Mouse (Mus musculus): ENCODE measurements around the gene Slc25a53. TPM values are rescaled to one million over a fixed set of nuclear protein-coding genes. Genes with fewer than 3 reads are reported as not detected.
A peak's percentile ranks its signal among the peaks of the same experiment; 100 is the strongest.

The Slc25a53 gene
- polyA plus RNA-seq, 1 experiment = 8.0 TPM

GRCm38 (mm10) chrX:137017668-137018067, 20.4 kb downstream of the Slc25a53 start:
- TF ChIP-seq CTCF (IDR thresholded peaks at IDR 0.05; ENCODE audit: borderline replicate concordance, insufficient read depth, low read length) (no peak), POLR2A (IDR thresholded peaks at IDR 0.05; ENCODE audit: low read depth, low read length) (no peak)
- no peaks in the 10 kb centered on the region for H3K4me1 ChIP-seq (ENCODE audit: control insufficient read depth, insufficient read depth, low read length)

DNA sequence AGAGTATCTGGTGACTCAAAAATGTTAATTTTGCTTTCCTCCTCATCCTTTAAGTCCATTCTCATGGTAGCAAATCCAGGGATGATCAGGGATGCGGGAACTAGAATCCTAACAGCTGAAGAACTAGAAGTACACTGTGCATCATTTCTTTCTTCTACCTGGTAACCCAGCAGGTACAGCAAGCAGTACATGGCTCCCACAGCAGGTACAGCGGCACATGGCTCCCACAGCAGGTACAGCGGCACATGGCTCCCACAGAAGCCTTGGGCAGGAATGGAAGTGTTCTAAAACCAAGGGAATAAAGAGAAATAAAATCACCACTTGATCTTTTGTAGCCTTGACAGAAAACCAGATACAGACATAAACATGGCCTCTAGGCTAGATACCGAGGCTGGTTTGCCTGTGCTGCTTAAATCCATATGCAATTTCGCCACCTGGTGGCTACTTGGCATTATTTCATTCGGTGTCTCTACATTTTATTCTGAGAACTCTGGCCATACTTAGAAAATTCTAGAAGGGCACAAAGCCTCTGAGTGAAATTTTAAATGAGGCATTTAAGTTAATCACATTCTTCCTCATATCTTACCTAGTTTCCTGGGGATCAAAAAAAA, 22.9 kb downstream of the Slc25a53 start:
- TF ChIP-seq CTCF (IDR thresholded peaks at IDR 0.05; ENCODE audit: borderline replicate concordance, insufficient read depth, low read length) = no peak
- TF ChIP-seq POLR2A (IDR thresholded peaks at IDR 0.05; ENCODE audit: low read depth, low read length) = no peak
- Histone ChIP-seq H3K27ac (ENCODE audit: insufficient read depth, low read length) (no peak overlapping the region), H3K4me1 (ENCODE audit: control insufficient read depth, insufficient read depth, low read length) (no peaks in the 10 kb centered on the region), H3K4me3 (ENCODE audit: insufficient read depth, low read length) (no peak overlapping the region)

More at GRCm38 (mm10) chrX:137017668-137018067, 20.4 kb downstream of the Slc25a53 start:
- Histone ChIP-seq H3K27ac (ENCODE audit: insufficient read depth, low read length) (no peak overlapping the region), H3K4me3 (ENCODE audit: insufficient read depth, low read length) (no peak overlapping the region)

- TF ChIP-seq POLR2A (IDR thresholded peaks at IDR 0.05; ENCODE audit: low read depth, low read length) = no peak
- TF ChIP-seq CTCF (IDR thresholded peaks at IDR 0.05; ENCODE audit: borderline replicate concordance, insufficient read depth, low read length) = no peak
- Histone ChIP-seq H3K4me1 (ENCODE audit: control insufficient read depth, insufficient read depth, low read length) (no peaks in the 10 kb centered on the region), H3K4me3 (ENCODE audit: insufficient read depth, low read length) (no peak overlapping the region), H3K27ac (ENCODE audit: insufficient read depth, low read length) (no peak overlapping the region)
Measured at GRCm38 (mm10) chrX:136996256-136996655, 41.8 kb downstream of the Slc25a53 start.

- no peaks in the 10 kb centered on the region for H3K4me1 ChIP-seq (ENCODE audit: control insufficient read depth, insufficient read depth, low read length)
- no peak for TF ChIP-seq POLR2A (IDR thresholded peaks at IDR 0.05; ENCODE audit: low read depth, low read length)
- no peak for TF ChIP-seq CTCF (IDR thresholded peaks at IDR 0.05; ENCODE audit: borderline replicate concordance, insufficient read depth, low read length)
- no peak overlapping the region for H3K27ac ChIP-seq (ENCODE audit: insufficient read depth, low read length)
- H3K4me3 ChIP-seq (ENCODE audit: insufficient read depth, low read length) = no peak overlapping the region
Measured at GRCm38 (mm10) chrX:136993641-136994040, 44.5 kb downstream of the Slc25a53 start.

DNA sequence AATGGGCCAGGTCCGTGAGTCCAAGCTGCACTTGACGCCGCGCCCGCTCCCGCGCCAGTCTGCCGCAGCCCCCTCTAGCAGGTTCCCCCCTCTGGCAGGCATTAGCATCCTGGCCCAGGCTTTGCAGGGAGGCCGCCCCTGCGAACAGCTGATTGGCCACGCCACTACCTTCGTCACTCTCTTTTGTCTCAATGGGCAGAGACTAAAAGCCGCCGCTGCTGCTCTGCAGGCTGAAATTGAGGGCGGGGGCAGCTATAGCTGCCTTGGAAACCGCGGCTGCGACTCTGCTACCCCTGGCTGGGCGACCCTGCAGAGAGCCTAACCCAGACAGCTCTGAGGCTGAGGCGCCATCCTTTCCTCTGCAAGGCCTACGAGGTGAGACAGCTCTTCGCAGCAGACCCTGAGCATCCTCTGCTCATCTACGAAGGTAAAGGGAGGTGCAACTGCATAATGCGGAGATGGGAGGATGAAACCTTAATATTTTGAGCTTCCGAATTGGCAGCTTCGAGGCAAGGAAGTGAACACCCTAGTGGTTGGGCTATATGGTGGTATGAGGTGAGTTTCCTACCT, 45.0 kb downstream of the Slc25a53 start, which contains the start of gene Zcchc18:
TSS of gene Zcchc18 (plus strand) at position 178 of the 570 bp plus-strand sequence.
- Histone ChIP-seq H3K27ac (ENCODE audit: insufficient read depth, low read length) (no peak within 1 kb of the TSS), H3K4me3 (ENCODE audit: insufficient read depth, low read length) (peak within 1 kb of the TSS; percentile 58), H3K4me1 (ENCODE audit: control insufficient read depth, insufficient read depth, low read length) (no peaks in the 10 kb centered on the region)
- peak; percentile 9; the same call in 1 of the 2 replicates for TF ChIP-seq POLR2A (IDR thresholded peaks at IDR 0.05; ENCODE audit: low read depth, low read length)
- no peak for TF ChIP-seq CTCF (IDR thresholded peaks at IDR 0.05; ENCODE audit: borderline replicate concordance, insufficient read depth, low read length)

DNA sequence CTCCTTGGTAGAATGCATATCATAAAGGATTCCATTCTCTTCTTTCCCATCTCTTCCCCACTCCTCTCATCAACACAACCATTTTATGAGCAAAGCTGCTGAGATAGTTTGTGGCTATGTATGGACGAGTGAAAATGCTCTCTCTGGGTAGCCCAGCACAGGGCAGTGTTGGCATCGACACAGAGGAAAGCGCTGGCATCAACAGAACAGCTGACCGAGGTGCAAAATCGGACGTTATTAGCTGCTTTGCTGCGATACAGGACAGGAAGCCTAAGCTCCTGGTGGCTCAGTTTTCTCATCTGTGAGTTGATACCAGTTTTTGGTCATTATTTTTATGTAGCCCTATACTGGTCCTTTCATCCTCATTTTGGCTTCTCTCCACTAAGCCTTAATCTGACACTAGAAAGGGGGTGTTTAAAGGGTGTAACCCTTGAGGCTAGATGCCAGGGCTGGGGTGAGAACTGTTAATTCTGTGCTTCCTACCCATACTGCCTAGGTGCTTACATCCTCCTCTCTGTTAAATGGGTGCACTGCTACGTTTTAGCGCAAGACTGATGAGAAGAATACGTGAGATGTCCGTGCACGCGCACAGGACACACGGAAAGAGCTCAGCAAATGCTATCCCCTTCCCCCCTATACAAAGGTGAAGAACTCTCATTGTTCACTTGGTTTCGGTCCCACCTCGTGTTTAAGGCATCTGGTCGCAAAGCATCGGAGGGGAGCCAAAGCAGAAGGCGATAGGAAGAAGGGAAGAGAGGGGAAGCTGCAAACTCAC, 45.7 kb downstream of the Slc25a53 start:
- no peaks in the 10 kb centered on the region for H3K4me1 ChIP-seq (ENCODE audit: control insufficient read depth, insufficient read depth, low read length)
- H3K4me3 ChIP-seq (ENCODE audit: insufficient read depth, low read length) = peak overlapping the region; percentile 58
- no peak for TF ChIP-seq CTCF (IDR thresholded peaks at IDR 0.05; ENCODE audit: borderline replicate concordance, insufficient read depth, low read length)
- no peak for TF ChIP-seq POLR2A (IDR thresholded peaks at IDR 0.05; ENCODE audit: low read depth, low read length)
- no peak overlapping the region for H3K27ac ChIP-seq (ENCODE audit: insufficient read depth, low read length)

GRCm38 (mm10) chrX:136991274-136991673, 46.8 kb downstream of the Slc25a53 start:
- Histone ChIP-seq H3K4me3 (ENCODE audit: insufficient read depth, low read length) (no peak overlapping the region), H3K4me1 (ENCODE audit: control insufficient read depth, insufficient read depth, low read length) (no peaks in the 10 kb centered on the region), H3K27ac (ENCODE audit: insufficient read depth, low read length) (no peak overlapping the region)
- no peak for TF ChIP-seq CTCF (IDR thresholded peaks at IDR 0.05; ENCODE audit: borderline replicate concordance, insufficient read depth, low read length)
- TF ChIP-seq POLR2A (IDR thresholded peaks at IDR 0.05; ENCODE audit: low read depth, low read length) = no peak

DNA sequence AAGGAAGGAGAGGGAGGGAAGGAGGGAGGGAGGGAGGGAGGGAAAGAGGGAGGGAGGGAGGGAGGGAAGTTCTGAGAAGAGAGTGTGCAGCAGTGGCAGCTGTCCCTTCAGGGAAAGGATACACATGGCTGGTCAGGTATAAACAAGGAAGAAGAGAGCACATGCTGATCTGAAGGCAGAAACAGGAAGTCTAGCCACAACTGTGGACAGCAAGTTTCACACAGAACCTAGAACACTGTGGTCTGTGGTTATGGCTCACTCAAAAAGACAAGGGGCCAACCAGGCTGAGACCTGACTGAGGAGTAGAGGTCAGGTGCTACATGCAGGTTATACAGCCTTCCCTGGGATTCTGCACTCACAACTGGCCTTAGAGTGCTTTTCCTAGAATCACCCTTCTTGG, 52.1 kb downstream of the Slc25a53 start:
- H3K4me3 ChIP-seq (ENCODE audit: insufficient read depth, low read length) = no peak overlapping the region
- H3K27ac ChIP-seq (ENCODE audit: insufficient read depth, low read length) = no peak overlapping the region
- TF ChIP-seq POLR2A (IDR thresholded peaks at IDR 0.05; ENCODE audit: low read depth, low read length) = no peak
- TF ChIP-seq CTCF (IDR thresholded peaks at IDR 0.05; ENCODE audit: borderline replicate concordance, insufficient read depth, low read length) = no peak
- no peaks in the 10 kb centered on the region for H3K4me1 ChIP-seq (ENCODE audit: control insufficient read depth, insufficient read depth, low read length)

DNA sequence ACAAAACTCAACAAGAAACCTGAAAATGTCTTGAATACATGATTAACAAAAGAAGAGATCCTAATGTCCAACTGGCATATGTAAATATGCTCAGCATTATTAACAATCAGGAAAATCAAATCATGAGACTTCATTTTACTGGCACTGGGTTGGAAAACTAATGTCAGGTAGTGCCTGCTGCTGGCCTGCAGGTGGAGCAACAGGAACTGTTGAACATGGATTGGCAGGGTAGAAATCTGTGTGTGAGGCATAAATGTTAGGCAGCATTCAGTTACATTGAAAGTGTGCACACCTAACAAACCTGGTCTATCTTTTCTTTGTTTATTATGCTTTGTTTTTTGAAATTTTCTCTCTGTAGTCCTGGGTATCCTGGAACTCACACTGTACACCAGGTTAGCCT, 59.5 kb downstream of the Slc25a53 start:
- TF ChIP-seq POLR2A (IDR thresholded peaks at IDR 0.05; ENCODE audit: low read depth, low read length) = no peak
- peak; percentile 32; the same call in 1 of the 2 replicates for TF ChIP-seq CTCF (IDR thresholded peaks at IDR 0.05; ENCODE audit: borderline replicate concordance, insufficient read depth, low read length)
- Histone ChIP-seq H3K4me1 (ENCODE audit: control insufficient read depth, insufficient read depth, low read length) (no peaks in the 10 kb centered on the region), H3K4me3 (ENCODE audit: insufficient read depth, low read length) (no peak overlapping the region), H3K27ac (ENCODE audit: insufficient read depth, low read length) (no peak overlapping the region)
